Mouse (Mus musculus) intestine, embryonic 15.5 days (tissue): ENCODE measurements around the gene Msrb3. TPM values are rescaled to one million over a fixed set of nuclear protein-coding genes. Genes with fewer than 3 reads are reported as not detected.
"Not testable (repeated sequence)": the region's sequence is repeated elsewhere in the genome, so short reads cannot be mapped to it uniquely, and the experiment has no call there.

Source experiments
- ATAC-seq: fragments of 200-750 bp; cut with Nextera tagmentation; 2 replicates; pipeline ENCODE4 v1.8.0; 2017; ENCODE audit warnings: moderate TSS enrichment, moderate library complexity
- H3K27ac ChIP-seq: fragments of 300-500 bp; sonication (generic); 2 replicates; pipeline ENCODE4 v1.5.1; 2015; ENCODE audit warnings: mild to moderate bottlenecking, inconsistent platforms
- H3K27me3 ChIP-seq: fragments of 300-500 bp; sonication (generic); replicated peaks from 2 replicates; pipeline ENCODE4 v1.6.1; 2015; ENCODE audit warnings: inconsistent platforms
- H3K36me3 ChIP-seq: fragments of 300-500 bp; sonication (generic); 2 replicates; pipeline ENCODE4 v1.6.1; 2015; ENCODE audit warnings: inconsistent platforms
- H3K4me1 ChIP-seq: fragments of 300-500 bp; sonication (generic); replicated peaks from 2 replicates; pipeline ENCODE4 v1.6.1; 2015; ENCODE audit warnings: inconsistent platforms
- H3K4me2 ChIP-seq: fragments of 300-500 bp; sonication (generic); replicated peaks from 2 replicates; pipeline ENCODE4 v1.6.1; 2015; ENCODE audit warnings: mild to moderate bottlenecking, inconsistent platforms
- H3K4me3 ChIP-seq: fragments of 300-500 bp; sonication (generic); replicated peaks from 2 replicates; pipeline ENCODE4 v1.5.1; 2015; ENCODE audit warnings: inconsistent platforms
- H3K9ac ChIP-seq: fragments of 300-500 bp; sonication (generic); 2 replicates; pipeline ENCODE4 v1.6.1; 2015; ENCODE audit warnings: inconsistent platforms
- H3K9me3 ChIP-seq: fragments of 300-500 bp; sonication (generic); 2 replicates; pipeline ENCODE4 v1.6.1; 2016; ENCODE audit warnings: inconsistent platforms
- WGBS: fragments of 180-500 bp; shearing (Covaris S2); methylation state at CpG from one replicate; pipeline ENCODE4 v1.1.7; 2015; 5-methylcytosine and 5-hydroxymethylcytosine counted together
- polyA plus RNA-seq: library from polyadenylated mRNA; unstranded; fragments of >200 nt; fragmentation: Nextera tagmentation; extraction: Ambion mirVana; gene quantifications from 2 replicates; pipeline ENCODE4 v1.2.1, GENCODE M21; 2015

The Msrb3 gene
- polyA plus RNA-seq, 1 experiment from 2014 or later = 13.1 TPM

DNA sequence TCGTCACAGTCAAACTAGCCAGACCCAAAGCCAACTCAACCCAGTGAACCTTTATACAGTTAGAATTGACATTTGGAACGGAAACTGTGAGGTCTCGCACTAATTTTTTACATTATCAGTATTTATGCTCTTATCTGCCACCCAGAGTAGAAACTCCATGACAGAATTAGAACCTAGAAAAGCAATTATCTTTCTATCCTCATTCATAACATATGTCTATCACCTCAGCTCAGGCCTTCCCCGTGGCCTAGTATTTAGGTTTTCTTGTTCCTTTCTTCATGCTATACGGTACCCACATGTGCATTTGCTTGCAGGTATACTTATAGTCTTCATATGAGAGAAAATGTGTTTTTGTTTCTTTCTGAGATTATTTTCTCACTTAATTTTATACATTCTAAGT, 146.4 kb downstream of the Msrb3 start:
- 91% methylated on average over 5 of the region's 5 CpGs for WGBS
- no peak overlapping the region for H3K4me3 ChIP-seq
- 0 out of 2 replicates have a peak, but pooled peaks cover 8% of the 10 kb centered on the region for H3K4me1 ChIP-seq
- H3K36me3 ChIP-seq = no peaks in the 10 kb centered on the region
- H3K9me3 ChIP-seq = no peaks in the 10 kb centered on the region
- no peaks in the 10 kb centered on the region for H3K27me3 ChIP-seq
- no peak for ATAC-seq
- no peak overlapping the region for H3K27ac ChIP-seq
- H3K4me2 ChIP-seq = no peak overlapping the region
- H3K9ac ChIP-seq = no peak overlapping the region

DNA sequence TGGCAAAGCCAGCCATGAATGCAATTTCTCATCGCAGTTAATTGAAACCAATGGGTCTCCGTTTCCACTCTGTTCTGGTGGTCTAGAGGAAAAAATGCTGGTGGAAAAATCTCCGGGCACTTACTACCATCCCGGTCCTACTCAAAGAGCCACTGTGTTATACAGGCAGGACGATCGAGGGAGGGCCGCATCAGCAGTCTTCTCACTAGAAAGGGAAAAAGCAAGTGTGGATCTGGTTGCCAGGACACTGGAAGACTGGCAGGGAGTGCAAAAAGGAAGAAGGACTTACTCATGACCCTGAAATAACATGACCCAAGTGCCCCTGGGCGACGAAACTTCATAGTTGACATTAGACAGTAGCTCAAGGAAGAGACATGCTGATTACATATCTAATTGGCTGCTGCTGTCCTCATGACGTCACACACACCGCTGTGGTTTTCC, 147.1 kb downstream of the Msrb3 start:
- Histone ChIP-seq H3K27me3 (no peaks in the 10 kb centered on the region), H3K27ac (peak overlapping the region; percentile 7; the same call in 1 of the 2 replicates), H3K36me3 (no peaks in the 10 kb centered on the region), H3K9me3 (no peaks in the 10 kb centered on the region), H3K4me2 (no peak overlapping the region), H3K4me3 (no peak overlapping the region), H3K4me1 (0 out of 2 replicates have a peak, but pooled peaks cover 8% of the 10 kb centered on the region), H3K9ac (no peak overlapping the region)
- no peak for ATAC-seq
- WGBS = 67% methylated on average over 11 of the region's 11 CpGs

GRCm38 (mm10) chr10:120751295-120751722, 147.6 kb downstream of the Msrb3 start:
- H3K9me3 ChIP-seq = no peaks in the 10 kb centered on the region
- H3K4me3 ChIP-seq = no peak overlapping the region
- H3K4me1 ChIP-seq = 0 out of 2 replicates have a peak, but pooled peaks cover 8% of the 10 kb centered on the region
- no peaks in the 10 kb centered on the region for H3K36me3 ChIP-seq
- no peaks in the 10 kb centered on the region for H3K27me3 ChIP-seq
- ATAC-seq = 0 out of 2 replicates have a peak, but pooled peaks have one; percentile 43
- H3K4me2 ChIP-seq = no peak overlapping the region
- no peak overlapping the region for H3K9ac ChIP-seq
- H3K27ac ChIP-seq = peak overlapping the region; percentile 7; the same call in 1 of the 2 replicates
- 44% methylated on average over 11 of the region's 11 CpGs for WGBS

- not testable (repeated sequence) for H3K9me3 ChIP-seq, H3K27ac ChIP-seq, H3K4me3 ChIP-seq, ATAC-seq, H3K9ac ChIP-seq, H3K27me3 ChIP-seq, H3K4me2 ChIP-seq, H3K36me3 ChIP-seq
- H3K4me1 ChIP-seq = peaks cover 11% of the 10 kb centered on the region; the same call in 1 of the 2 replicates
- WGBS = 90% methylated on average over 5 of the region's 5 CpGs
Measured at GRCm38 (mm10) chr10:120749556-120749955, 149.3 kb downstream of the Msrb3 start.

GRCm38 (mm10) chr10:120748156-120748555, 150.7 kb downstream of the Msrb3 start:
- H3K9ac ChIP-seq = no peak overlapping the region
- H3K4me2 ChIP-seq = no peak overlapping the region
- H3K4me3 ChIP-seq = no peak overlapping the region
- peaks cover 14% of the 10 kb centered on the region for H3K4me1 ChIP-seq
- H3K27ac ChIP-seq = no peak overlapping the region
- no peaks in the 10 kb centered on the region for H3K36me3 ChIP-seq
- H3K27me3 ChIP-seq = no peaks in the 10 kb centered on the region
- ATAC-seq = no peak
- H3K9me3 ChIP-seq = no peaks in the 10 kb centered on the region
- WGBS = 78% methylated on average over 6 of the region's 6 CpGs

DNA sequence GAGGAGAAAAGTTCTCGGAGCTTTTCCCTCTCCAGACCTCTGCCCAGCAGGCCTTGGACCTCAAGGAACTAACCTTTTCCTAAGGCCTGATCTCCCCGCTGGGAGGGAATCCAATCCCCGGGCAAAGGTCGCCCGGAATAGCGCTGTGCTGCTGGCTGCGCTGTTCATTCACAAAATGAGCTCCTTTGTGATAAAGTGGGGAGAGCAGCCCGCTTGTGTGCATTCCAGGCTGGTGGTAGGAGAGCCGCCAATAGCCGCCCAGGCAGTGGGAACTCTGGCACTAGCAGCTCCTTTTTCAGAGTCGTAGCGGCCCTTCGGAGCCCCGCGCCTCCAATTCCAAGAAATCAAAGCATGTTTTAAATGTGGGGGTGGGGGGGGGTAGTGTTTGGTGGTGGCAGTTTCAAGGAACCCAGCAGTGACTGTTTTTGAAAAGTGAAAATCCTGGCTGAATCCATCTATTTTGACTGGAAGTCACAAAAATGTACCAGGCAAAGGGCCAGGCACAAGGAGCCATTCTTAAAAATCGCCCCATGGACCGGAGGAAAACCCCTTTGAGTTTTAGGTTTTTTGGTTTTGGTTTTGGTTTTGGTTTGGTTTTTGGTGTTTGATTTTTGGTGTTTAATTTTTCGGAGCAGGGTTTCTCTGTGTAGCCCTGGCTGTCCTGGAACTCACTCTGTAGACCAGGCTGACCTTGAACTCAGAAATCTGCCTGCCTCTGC, 153.6 kb downstream of the Msrb3 start:
- WGBS = 11% methylated on average over 18 of the region's 18 CpGs
- peaks cover 6% of the 10 kb centered on the region for H3K4me1 ChIP-seq
- H3K27me3 ChIP-seq = no peaks in the 10 kb centered on the region
- peak overlapping the region; percentile 10 for H3K4me3 ChIP-seq
- peak overlapping the region; percentile 68 for H3K4me2 ChIP-seq
- H3K9ac ChIP-seq = peak overlapping the region; percentile 39
- no peaks in the 10 kb centered on the region for H3K36me3 ChIP-seq
- peak overlapping the region; percentile 57 for H3K27ac ChIP-seq
- H3K9me3 ChIP-seq = no peaks in the 10 kb centered on the region
- ATAC-seq = peak; percentile 94

- Histone ChIP-seq H3K4me3 (peak overlapping the region; percentile 10), H3K4me2 (peak overlapping the region; percentile 68), H3K36me3 (no peaks in the 10 kb centered on the region), H3K27ac (peak overlapping the region; percentile 57), H3K4me1 (peaks cover 6% of the 10 kb centered on the region), H3K9ac (peak overlapping the region; percentile 39), H3K27me3 (no peaks in the 10 kb centered on the region), H3K9me3 (no peaks in the 10 kb centered on the region)
- peak; percentile 12; the same call in 1 of the 2 replicates for ATAC-seq
- WGBS = 5% methylated on average over 15 of the region's 15 CpGs
Measured at GRCm38 (mm10) chr10:120744441-120745137, 154.3 kb downstream of the Msrb3 start.

- WGBS = 64% methylated on average over 14 of the region's 14 CpGs
Measured at GRCm38 (mm10) chr10:120736508-120737069, 162.3 kb downstream of the Msrb3 start.

GRCm38 (mm10) chr10:120735722-120736507, 163.0 kb downstream of the Msrb3 start:
- peaks cover 4% of the 10 kb centered on the region for H3K4me1 ChIP-seq
- no peaks in the 10 kb centered on the region for H3K9me3 ChIP-seq
- H3K27ac ChIP-seq = no peak overlapping the region
- no peak overlapping the region for H3K9ac ChIP-seq
- H3K4me3 ChIP-seq = no peak overlapping the region
- peak overlapping the region; percentile 39 for H3K4me2 ChIP-seq
- 23% methylated on average over 25 of the region's 25 CpGs for WGBS
- no peaks in the 10 kb centered on the region for H3K27me3 ChIP-seq
- no peak for ATAC-seq
- no peaks in the 10 kb centered on the region for H3K36me3 ChIP-seq

More at GRCm38 (mm10) chr10:120736508-120737069, 162.3 kb downstream of the Msrb3 start:
- no peak for ATAC-seq
- Histone ChIP-seq H3K27me3 (no peaks in the 10 kb centered on the region), H3K9me3 (no peaks in the 10 kb centered on the region), H3K9ac (no peak overlapping the region), H3K4me3 (no peak overlapping the region), H3K27ac (no peak overlapping the region), H3K4me2 (no peak overlapping the region), H3K36me3 (no peaks in the 10 kb centered on the region), H3K4me1 (peaks cover 4% of the 10 kb centered on the region)

GRCm38 (mm10) chr10:120734364-120734763, 164.5 kb downstream of the Msrb3 start:
- peaks cover 4% of the 10 kb centered on the region for H3K4me1 ChIP-seq
- no peak overlapping the region for H3K4me3 ChIP-seq
- no peaks in the 10 kb centered on the region for H3K9me3 ChIP-seq
- no peak for ATAC-seq
- H3K4me2 ChIP-seq = no peak overlapping the region
- H3K9ac ChIP-seq = no peak overlapping the region
- H3K27ac ChIP-seq = no peak overlapping the region
- WGBS = 89% methylated on average over 2 of the region's 2 CpGs
- H3K27me3 ChIP-seq = no peaks in the 10 kb centered on the region
- H3K36me3 ChIP-seq = no peaks in the 10 kb centered on the region
